Mouse (Mus musculus): ENCODE results near the gene Olfr391-ps. TPM values are rescaled to one million over a fixed set of nuclear protein-coding genes. Genes with fewer than 3 reads are reported as not detected.

Gene Olfr391-ps
- not detected in 2 replicates for polyA plus RNA-seq (2015; fragmentation: Nextera tagmentation; extraction: Ambion mirVana)

DNA sequence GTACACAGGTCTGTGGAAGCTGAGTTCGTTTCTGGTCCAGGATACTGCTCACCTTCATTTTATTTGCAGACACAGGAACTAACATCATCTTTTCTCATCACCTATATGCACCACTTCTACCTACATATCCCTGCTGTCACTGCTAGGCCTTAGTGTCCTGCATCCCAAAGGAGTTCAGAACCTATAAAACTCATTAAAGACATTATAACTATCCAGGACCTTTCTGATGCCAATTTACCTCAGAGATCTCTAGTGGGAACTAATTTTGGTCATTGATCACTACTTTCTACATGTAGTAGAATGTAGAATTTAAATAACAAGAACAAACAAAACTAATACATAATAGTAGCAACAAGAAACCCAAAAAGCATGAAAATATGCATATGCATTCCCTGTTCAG lies at the start of gene Olfr391-ps:
TSS of gene Olfr391-ps (minus strand) at position 101 of the 400 bp plus-strand sequence.
- Histone ChIP-seq H3K9ac (replicated peaks; ENCODE audit: low read depth) (no peak within 1 kb of the TSS), H3K27me3 (replicated peaks; ENCODE audit: insufficient read depth, low read length) (no peaks in the 10 kb centered on the region), H3K36me3 (ENCODE audit: insufficient read depth, low read length) (no peaks in the 10 kb centered on the region), H3K9me3 (ENCODE audit: low read length) (no peaks in the 10 kb centered on the region), H3K4me3 (ENCODE audit: low read depth, low read length) (no peak within 1 kb of the TSS), H3K4me1 (ENCODE audit: insufficient read depth, low read depth, low read length) (no peaks in the 10 kb centered on the region), H3K27ac (ENCODE audit: low read length) (no peak within 1 kb of the TSS), H3K4me2 (replicated peaks; ENCODE audit: low read depth, low read length) (no peak within 1 kb of the TSS)
- 13% methylated on average over 1 of the region's 1 CpGs for WGBS
- ATAC-seq = no peak
- DNase-seq (ENCODE audit: low spot score) = no peak
- TF ChIP-seq EP300 (IDR thresholded peaks at IDR 0.05) (no peak), CTCF (IDR thresholded peaks at IDR 0.05) (no peak)

DNA sequence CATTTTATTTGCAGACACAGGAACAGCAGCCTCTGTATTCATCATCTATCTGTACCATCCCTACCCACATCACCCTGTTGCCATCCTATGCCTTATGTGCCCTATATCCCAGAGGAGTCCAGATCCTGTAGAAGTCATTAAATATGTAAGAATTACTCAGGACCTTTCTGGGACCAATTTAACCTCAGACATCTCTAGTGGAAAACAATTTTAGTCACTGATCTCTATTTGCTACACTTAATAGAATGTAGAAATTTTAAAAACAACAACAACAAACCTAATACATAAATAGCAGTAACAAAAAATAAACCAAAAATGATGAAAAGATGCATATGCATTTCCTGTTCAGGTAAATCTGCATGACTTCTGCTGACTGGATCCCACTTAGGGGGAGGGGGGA lies 48.5 kb upstream of the Olfr391-ps start, which contains the start of gene Olfr393:
TSS of gene Olfr393 (minus strand) at position 101 of the 400 bp plus-strand sequence.
- H3K9me3 ChIP-seq (ENCODE audit: low read length) = no peaks in the 10 kb centered on the region
- no peaks in the 10 kb centered on the region for H3K36me3 ChIP-seq (ENCODE audit: insufficient read depth, low read length)
- TF ChIP-seq EP300 (IDR thresholded peaks at IDR 0.05) (no peak), CTCF (IDR thresholded peaks at IDR 0.05) (no peak)
- H3K9ac ChIP-seq (replicated peaks; ENCODE audit: low read depth) = no peak within 1 kb of the TSS
- no peak within 1 kb of the TSS for H3K4me3 ChIP-seq (ENCODE audit: low read depth, low read length)
- H3K4me2 ChIP-seq (replicated peaks; ENCODE audit: low read depth, low read length) = no peak within 1 kb of the TSS
- H3K27ac ChIP-seq (ENCODE audit: low read length) = no peak within 1 kb of the TSS
- DNase-seq (ENCODE audit: low spot score) (no peak), ATAC-seq (no peak)
- no peaks in the 10 kb centered on the region for H3K4me1 ChIP-seq (ENCODE audit: insufficient read depth, low read depth, low read length)
- H3K27me3 ChIP-seq (replicated peaks; ENCODE audit: insufficient read depth, low read length) = no peaks in the 10 kb centered on the region

GRCm38 (mm10) chr11:73816949-73817348 lies 14.1 kb upstream of the Olfr391-ps start, which contains the start of gene Olfr392:
TSS of gene Olfr392 (minus strand) at chr11:73817049.
- H3K36me3 ChIP-seq (ENCODE audit: insufficient read depth, low read length) = no peaks in the 10 kb centered on the region
- H3K27me3 ChIP-seq (replicated peaks; ENCODE audit: insufficient read depth, low read length) = no peaks in the 10 kb centered on the region
- H3K4me2 ChIP-seq (replicated peaks; ENCODE audit: low read depth, low read length) = no peak within 1 kb of the TSS
- no peak within 1 kb of the TSS for H3K9ac ChIP-seq (replicated peaks; ENCODE audit: low read depth)
- 85% methylated on average over 1 of the region's 1 CpGs for WGBS
- H3K4me3 ChIP-seq (ENCODE audit: low read depth, low read length) = no peak within 1 kb of the TSS
- no peak for ATAC-seq
- no peak for TF ChIP-seq CTCF (IDR thresholded peaks at IDR 0.05)
- no peak for TF ChIP-seq EP300 (IDR thresholded peaks at IDR 0.05)
- H3K27ac ChIP-seq (ENCODE audit: low read length) = no peak within 1 kb of the TSS
- no peaks in the 10 kb centered on the region for H3K9me3 ChIP-seq (ENCODE audit: low read length)
- H3K4me1 ChIP-seq (ENCODE audit: insufficient read depth, low read depth, low read length) = no peaks in the 10 kb centered on the region
- no peak for DNase-seq (ENCODE audit: low spot score)

- WGBS = 52% methylated on average over 1 of the region's 1 CpGs
- TF ChIP-seq EP300 (IDR thresholded peaks at IDR 0.05) = no peak
- no peak for TF ChIP-seq CTCF (IDR thresholded peaks at IDR 0.05)
- DNase-seq (ENCODE audit: low spot score) = no peak
- H3K27me3 ChIP-seq (replicated peaks; ENCODE audit: insufficient read depth, low read length) = no peaks in the 10 kb centered on the region
- H3K4me3 ChIP-seq (ENCODE audit: low read depth, low read length) = no peak within 1 kb of the TSS
- H3K4me1 ChIP-seq (ENCODE audit: insufficient read depth, low read depth, low read length) = no peaks in the 10 kb centered on the region
- H3K4me2 ChIP-seq (replicated peaks; ENCODE audit: low read depth, low read length) = no peak within 1 kb of the TSS
- H3K27ac ChIP-seq (ENCODE audit: low read length) = no peak within 1 kb of the TSS
- H3K9ac ChIP-seq (replicated peaks; ENCODE audit: low read depth) = no peak within 1 kb of the TSS
- no peaks in the 10 kb centered on the region for H3K9me3 ChIP-seq (ENCODE audit: low read length)
- no peak for ATAC-seq
- H3K36me3 ChIP-seq (ENCODE audit: insufficient read depth, low read length) = no peaks in the 10 kb centered on the region
Observed at GRCm38 (mm10) chr11:73782664-73783063, 20.2 kb downstream of the Olfr391-ps start, which contains the start of gene Olfr390. TSS of gene Olfr390 (plus strand) at chr11:73782964.

DNA sequence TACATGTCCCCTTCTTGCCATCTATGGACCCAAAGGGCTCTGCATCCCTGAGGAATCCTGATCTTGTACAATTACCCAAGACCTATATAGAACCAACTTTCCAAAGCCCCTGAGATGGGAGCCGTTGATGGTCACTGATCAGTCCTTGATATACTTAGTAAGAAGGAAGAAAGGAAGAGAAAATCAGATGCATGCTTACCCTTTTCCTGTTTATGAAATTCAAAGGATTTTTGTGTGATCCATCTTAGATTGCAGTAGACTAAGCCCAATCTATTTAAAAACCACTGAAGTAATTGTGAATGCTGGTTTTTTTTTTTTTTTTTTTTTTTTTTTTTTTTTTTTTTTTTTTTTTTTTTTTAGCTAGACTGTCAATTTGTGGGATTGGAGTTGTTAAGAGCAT lies 22.2 kb downstream of the Olfr391-ps start, which contains the start of gene Olfr389:
TSS of gene Olfr389 (minus strand) at position 101 of the 400 bp plus-strand sequence.
- Histone ChIP-seq H3K4me3 (ENCODE audit: low read depth, low read length) (no peak within 1 kb of the TSS), H3K27ac (ENCODE audit: low read length) (no peak within 1 kb of the TSS), H3K4me2 (replicated peaks; ENCODE audit: low read depth, low read length) (no peak within 1 kb of the TSS), H3K27me3 (replicated peaks; ENCODE audit: insufficient read depth, low read length) (no peaks in the 10 kb centered on the region), H3K9ac (replicated peaks; ENCODE audit: low read depth) (no peak within 1 kb of the TSS), H3K36me3 (ENCODE audit: insufficient read depth, low read length) (no peaks in the 10 kb centered on the region), H3K9me3 (ENCODE audit: low read length) (no peaks in the 10 kb centered on the region), H3K4me1 (ENCODE audit: insufficient read depth, low read depth, low read length) (no peaks in the 10 kb centered on the region)
- WGBS = 81% methylated on average over 1 of the region's 1 CpGs
- ATAC-seq (no peak), DNase-seq (ENCODE audit: low spot score) (no peak)
- no peak for TF ChIP-seq EP300 (IDR thresholded peaks at IDR 0.05)
- TF ChIP-seq CTCF (IDR thresholded peaks at IDR 0.05) = no peak

- no peak for DNase-seq (ENCODE audit: low spot score)
- Histone ChIP-seq H3K9ac (replicated peaks; ENCODE audit: low read depth) (no peak overlapping the region), H3K4me3 (ENCODE audit: low read depth, low read length) (no peak overlapping the region), H3K9me3 (ENCODE audit: low read length) (no peaks in the 10 kb centered on the region), H3K4me1 (ENCODE audit: insufficient read depth, low read depth, low read length) (no peaks in the 10 kb centered on the region), H3K27ac (ENCODE audit: low read length) (no peak overlapping the region), H3K27me3 (replicated peaks; ENCODE audit: insufficient read depth, low read length) (no peaks in the 10 kb centered on the region), H3K4me2 (replicated peaks; ENCODE audit: low read depth, low read length) (no peak overlapping the region), H3K36me3 (ENCODE audit: insufficient read depth, low read length) (no peaks in the 10 kb centered on the region)
- TF ChIP-seq CTCF (IDR thresholded peaks at IDR 0.05) (no peak), EP300 (IDR thresholded peaks at IDR 0.05) (no peak)
- ATAC-seq = no peak
Observed at GRCm38 (mm10) chr11:73759115-73759514, 43.7 kb downstream of the Olfr391-ps start.

Other genes starting within 250 kb of the Olfr391-ps start
- gene Olfr385, start 210.0 kb downstream of the Olfr391-ps start, polyA plus RNA-seq (2015; fragmentation: Nextera tagmentation; extraction: Ambion mirVana) = not detected in 2 replicates
- not detected in 2 replicates for gene Olfr384, start 204.5 kb downstream of the Olfr391-ps start, polyA plus RNA-seq (2015; fragmentation: Nextera tagmentation; extraction: Ambion mirVana)
- not detected in 2 replicates for gene Zfp735, start 114.3 kb downstream of the Olfr391-ps start, polyA plus RNA-seq (2015; fragmentation: Nextera tagmentation; extraction: Ambion mirVana)
- not detected in 2 replicates for gene Olfr389, start 22.3 kb downstream of the Olfr391-ps start, polyA plus RNA-seq (2015; fragmentation: Nextera tagmentation; extraction: Ambion mirVana)
- not detected in 2 replicates for gene Olfr390, start 20.1 kb downstream of the Olfr391-ps start, polyA plus RNA-seq (2015; fragmentation: Nextera tagmentation; extraction: Ambion mirVana)
- not detected in 2 replicates for gene Olfr392, start 14.0 kb upstream of the Olfr391-ps start, polyA plus RNA-seq (2015; fragmentation: Nextera tagmentation; extraction: Ambion mirVana)
- not detected in 2 replicates for gene Olfr393, start 48.4 kb upstream of the Olfr391-ps start, polyA plus RNA-seq (2015; fragmentation: Nextera tagmentation; extraction: Ambion mirVana)
- gene Olfr394, start 87.7 kb upstream of the Olfr391-ps start, polyA plus RNA-seq (2015; fragmentation: Nextera tagmentation; extraction: Ambion mirVana) = not detected in 2 replicates
- not detected in 2 replicates for gene Olfr395, start 106.2 kb upstream of the Olfr391-ps start, polyA plus RNA-seq (2015; fragmentation: Nextera tagmentation; extraction: Ambion mirVana)
- not detected in 2 replicates for gene Olfr23, start 133.6 kb upstream of the Olfr391-ps start, polyA plus RNA-seq (2015; fragmentation: Nextera tagmentation; extraction: Ambion mirVana)
- not detected in 2 replicates for gene Olfr397, start 157.8 kb upstream of the Olfr391-ps start, polyA plus RNA-seq (2015; fragmentation: Nextera tagmentation; extraction: Ambion mirVana)
- not detected in 2 replicates for gene Olfr398, start 187.4 kb upstream of the Olfr391-ps start, polyA plus RNA-seq (2015; fragmentation: Nextera tagmentation; extraction: Ambion mirVana)

Measured in lung, postnatal 0 days (tissue).